Mouse (Mus musculus): ENCODE measurements around the gene 4930404H24Rik.

DNA sequence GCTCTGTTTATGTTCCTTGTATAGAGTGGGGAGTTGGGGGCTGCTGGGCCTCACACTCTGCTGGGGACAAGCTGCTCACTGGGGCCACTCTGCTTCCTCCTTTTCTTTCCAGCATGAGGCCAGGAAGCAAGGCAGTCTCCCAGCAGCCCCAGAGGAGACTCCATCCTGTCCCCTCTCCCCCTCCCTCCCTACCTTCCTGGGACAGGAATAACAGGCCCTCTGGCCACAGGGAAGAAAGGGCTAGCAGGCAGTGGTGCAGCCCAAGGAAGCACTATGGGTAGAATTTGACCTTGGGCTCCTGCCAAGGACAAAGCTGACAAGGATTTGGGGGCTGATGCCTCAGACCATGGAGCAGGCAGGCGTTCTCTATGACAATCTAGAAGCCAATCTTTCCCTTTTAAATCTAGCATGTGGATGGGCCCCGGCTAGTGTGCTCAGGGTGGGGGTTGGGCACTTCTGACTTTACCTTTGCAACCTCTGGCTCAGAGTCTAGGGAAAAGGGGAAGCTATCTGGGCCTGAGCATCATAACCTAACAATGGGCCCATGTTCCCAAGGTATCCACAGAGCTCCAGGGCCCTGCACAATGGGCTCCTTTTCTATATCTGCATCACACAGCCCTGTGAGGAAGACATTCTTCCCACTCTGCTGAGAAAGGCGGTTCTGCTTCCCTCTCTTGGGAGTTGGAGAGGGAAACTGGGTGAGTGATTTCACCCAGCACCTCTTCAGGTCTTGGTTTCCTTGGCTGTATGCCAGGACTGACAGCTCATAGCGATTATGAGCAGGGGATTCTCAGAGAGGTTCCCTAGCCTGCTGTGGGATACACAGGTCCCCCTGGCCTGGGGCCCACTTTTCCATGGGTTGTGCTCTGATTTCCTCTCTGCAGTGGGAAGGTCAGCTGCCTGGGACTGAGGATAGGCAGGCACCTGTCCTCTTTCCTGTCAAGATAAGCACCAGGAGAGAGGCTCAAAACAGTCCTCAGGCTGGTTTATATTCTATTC lies 17.2 kb upstream of the 4930404H24Rik start:
- no peak for TF ChIP-seq CTCF (IDR thresholded peaks at IDR 0.05; ENCODE audit: low read depth)
- no peak for TF ChIP-seq EP300 (optimal IDR thresholded peaks at IDR 0.05)
